16 mouse cellular contexts compared by ENCODE assay signal in genomic region chr2:135716180-135716579, GRCm38 (mm10).
"Had no signal": no experiment of that assay in that cellular context is flagged by ENCODE, and none has a peak within 500 bp of the region (broad histone marks: within the 10 kb centered on the region; RNA-seq: fewer than 3 reads in every experiment).

No protein-coding gene starts in this region.

- H3K4me2 ChIP-seq: lung, embryonic 15.5 days; midbrain, embryonic 12.5 days; neural tube, embryonic 12.5 days; stomach, embryonic 15.5 days had no signal

- ATAC-seq: lung, postnatal 0 days; midbrain, embryonic 15.5 days had no signal

- H3K27me3 ChIP-seq: lung, embryonic 15.5 days; megakaryocyte, embryonic 14.5 days; midbrain, embryonic 12.5 days; midbrain, embryonic 15.5 days; neural tube, embryonic 12.5 days; stomach, embryonic 15.5 days had no signal

- H3K9me3 ChIP-seq: lung, embryonic 15.5 days; megakaryocyte, embryonic 14.5 days; midbrain, embryonic 12.5 days; midbrain, embryonic 15.5 days; neural tube, embryonic 12.5 days; stomach, embryonic 15.5 days had no signal

- H3K36me3 ChIP-seq: lung, embryonic 15.5 days; midbrain, embryonic 12.5 days; midbrain, embryonic 15.5 days; neural tube, embryonic 12.5 days; stomach, embryonic 15.5 days had no signal

- DNase-seq: lung, adult 2 months; lung, postnatal 14 days; lung, postnatal 36 days; right cerebral cortex, postnatal 14 days; thymus, adult 2 months; thymus, postnatal 25 days; thymus, postnatal 4 days had no signal

- H3K27ac ChIP-seq: lung, embryonic 15.5 days; macrophage; midbrain, embryonic 12.5 days; midbrain, embryonic 15.5 days; neural tube, embryonic 12.5 days; stomach, embryonic 15.5 days; stomach, postnatal 0 days had no signal

- H3K4me3 ChIP-seq: lung, embryonic 15.5 days; megakaryocyte, embryonic 14.5 days; midbrain, embryonic 12.5 days; midbrain, embryonic 15.5 days; neural tube, embryonic 12.5 days; stomach, embryonic 15.5 days had no signal

- H3K9ac ChIP-seq: lung, embryonic 15.5 days; midbrain, embryonic 12.5 days; midbrain, embryonic 15.5 days; neural tube, embryonic 12.5 days; stomach, embryonic 15.5 days had no signal
